Mouse (Mus musculus): ENCODE measurements around the gene Wnt5b. TPM values are rescaled to one million over a fixed set of nuclear protein-coding genes. Genes with fewer than 3 reads are reported as not detected.
"Not testable (repeated sequence)": the region's sequence is repeated elsewhere in the genome, so short reads cannot be mapped to it uniquely, and the experiment has no call there.

Gene Wnt5b
- polyA plus RNA-seq, 1 experiment = 0.16 TPM

GRCm38 (mm10) chr6:119485486-119485885 lies 58.7 kb downstream of the Wnt5b start:
- Histone ChIP-seq H3K79me3 (ENCODE audit: low read depth) (peaks cover 30% of the 10 kb centered on the region), H3K79me2 (ENCODE audit: control insufficient read depth, insufficient read depth) (peaks cover 44% of the 10 kb centered on the region), H3K27me3 (ENCODE audit: control insufficient read depth, insufficient read depth, insufficient read length) (no peaks in the 10 kb centered on the region), H3K36me3 (ENCODE audit: control insufficient read depth, insufficient read depth) (peaks cover 24% of the 10 kb centered on the region), H3ac (ENCODE audit: control insufficient read depth, insufficient read length, low read depth) (no peak overlapping the region), H3K4me3 (ENCODE audit: insufficient read depth, poor library complexity, severe bottlenecking) (no peak overlapping the region)
- TF ChIP-seq MYOD1 (IDR thresholded peaks at IDR 0.05; ENCODE audit: control insufficient read depth, insufficient read length, low read depth) (peak; percentile 22), CTCF (IDR thresholded peaks at IDR 0.05; ENCODE audit: control insufficient read depth, insufficient read depth, insufficient read length) (no peak)

DNA sequence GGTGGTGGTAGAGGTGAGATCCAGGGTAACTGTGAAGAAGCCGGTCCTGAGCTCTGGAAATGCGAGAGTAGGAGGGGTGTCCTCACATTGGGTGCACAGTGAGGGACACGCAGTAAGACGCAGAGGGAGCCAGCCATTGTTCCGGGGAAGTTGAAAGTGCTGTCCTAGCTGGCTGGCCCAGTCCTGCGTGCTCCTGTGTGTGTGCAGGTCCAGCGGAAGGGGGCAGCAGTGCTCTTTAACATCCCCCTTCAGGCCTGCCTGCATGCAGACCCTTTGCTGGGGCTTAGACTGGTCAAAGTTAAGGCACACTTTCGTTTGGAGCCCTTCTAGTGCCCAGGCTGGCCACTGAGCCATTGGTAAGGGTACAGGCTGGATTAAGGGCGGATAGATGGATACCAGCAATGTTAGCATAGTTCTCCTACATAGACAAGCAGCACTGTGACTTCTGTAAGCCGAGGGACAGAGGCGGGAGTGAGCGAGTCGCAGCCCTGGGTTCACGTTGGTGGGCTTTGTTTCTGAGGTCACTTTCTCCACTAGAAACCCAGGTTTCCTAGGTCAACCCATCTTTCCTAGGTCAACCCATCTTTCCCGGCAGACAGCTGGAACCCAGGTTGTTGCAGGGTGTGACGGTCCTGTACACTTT lies 61.1 kb downstream of the Wnt5b start:
- no peak for TF ChIP-seq FOSL1 (IDR thresholded peaks at IDR 0.05; ENCODE audit: insufficient read depth, low read length, poor library complexity, severe bottlenecking)
- no peak for TF ChIP-seq CEBPB (IDR thresholded peaks at IDR 0.05; ENCODE audit: low read depth)
- TF ChIP-seq MAX (IDR thresholded peaks at IDR 0.05) = no peak
- no peak for TF ChIP-seq CTCF (IDR thresholded peaks at IDR 0.05; ENCODE audit: control insufficient read depth, insufficient read depth, insufficient read length)
- TF ChIP-seq MYOG (IDR thresholded peaks at IDR 0.05; ENCODE audit: control insufficient read depth, extremely low read depth, insufficient read length) = no peak
- TF ChIP-seq MYOD1 (IDR thresholded peaks at IDR 0.05; ENCODE audit: control insufficient read depth, insufficient read length, low read depth) = no peak
- TF ChIP-seq USF1 (IDR thresholded peaks at IDR 0.05; ENCODE audit: low read depth) = no peak
- H3K79me2 ChIP-seq (ENCODE audit: control insufficient read depth, insufficient read depth) = peaks cover 53% of the 10 kb centered on the region
- H3K27me3 ChIP-seq (ENCODE audit: control insufficient read depth, insufficient read depth, insufficient read length) = no peaks in the 10 kb centered on the region
- H3ac ChIP-seq (ENCODE audit: control insufficient read depth, insufficient read length, low read depth) = no peak overlapping the region
- H3K36me3 ChIP-seq (ENCODE audit: control insufficient read depth, insufficient read depth) = peaks cover 24% of the 10 kb centered on the region
- no peak overlapping the region for H3K4me3 ChIP-seq (ENCODE audit: insufficient read depth, poor library complexity, severe bottlenecking)
- H3K79me3 ChIP-seq (ENCODE audit: low read depth) = peaks cover 36% of the 10 kb centered on the region

- Histone ChIP-seq H3K4me3 (ENCODE audit: insufficient read depth, poor library complexity, severe bottlenecking) (peak overlapping the region; percentile 83), H3K79me2 (ENCODE audit: control insufficient read depth, insufficient read depth) (peaks cover 53% of the 10 kb centered on the region)
Observed at GRCm38 (mm10) chr6:119481741-119482390, 62.3 kb downstream of the Wnt5b start.

DNA sequence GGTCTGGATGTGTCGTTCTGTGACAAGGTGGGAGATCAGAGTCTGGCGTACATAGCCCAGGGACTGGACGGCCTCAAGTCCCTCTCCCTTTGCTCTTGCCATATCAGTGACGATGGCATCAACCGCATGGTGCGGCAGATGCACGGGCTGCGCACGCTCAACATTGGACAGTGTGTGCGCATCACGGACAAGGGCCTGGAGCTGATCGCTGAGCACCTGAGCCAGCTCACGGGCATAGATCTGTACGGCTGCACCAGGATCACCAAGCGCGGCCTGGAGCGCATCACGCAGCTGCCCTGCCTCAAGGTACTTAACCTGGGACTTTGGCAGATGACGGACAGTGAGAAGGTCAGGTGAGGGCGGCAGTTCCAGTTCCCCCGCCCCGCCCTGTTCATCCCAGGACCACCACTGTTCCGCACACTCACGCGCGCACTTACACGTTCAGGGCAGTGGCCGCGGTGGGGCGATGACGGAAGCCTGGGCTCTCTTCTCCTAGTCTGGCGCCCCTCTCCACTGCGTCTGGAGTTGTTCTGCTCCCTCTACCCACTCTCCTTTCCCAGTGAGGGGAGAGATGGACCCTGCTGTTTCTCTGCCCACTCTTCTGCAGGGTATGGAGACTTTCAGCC lies 63.3 kb downstream of the Wnt5b start:
- peaks cover 53% of the 10 kb centered on the region for H3K79me2 ChIP-seq (ENCODE audit: control insufficient read depth, insufficient read depth)
- no peaks in the 10 kb centered on the region for H3K27me3 ChIP-seq (ENCODE audit: control insufficient read depth, insufficient read depth, insufficient read length)
- H3K36me3 ChIP-seq (ENCODE audit: control insufficient read depth, insufficient read depth) = peaks cover 24% of the 10 kb centered on the region
- H3K79me3 ChIP-seq (ENCODE audit: low read depth) = peaks cover 36% of the 10 kb centered on the region
- H3ac ChIP-seq (ENCODE audit: control insufficient read depth, insufficient read length, low read depth) = peak overlapping the region; percentile 77
- peak overlapping the region; percentile 83 for H3K4me3 ChIP-seq (ENCODE audit: insufficient read depth, poor library complexity, severe bottlenecking)
- no peak for TF ChIP-seq MAX (IDR thresholded peaks at IDR 0.05)

More at GRCm38 (mm10) chr6:119481741-119482390, 62.3 kb downstream of the Wnt5b start:
- Histone ChIP-seq H3K79me3 (ENCODE audit: low read depth) (peaks cover 36% of the 10 kb centered on the region), H3ac (ENCODE audit: control insufficient read depth, insufficient read length, low read depth) (peak overlapping the region; percentile 39), H3K36me3 (ENCODE audit: control insufficient read depth, insufficient read depth) (peaks cover 24% of the 10 kb centered on the region)
- H3K27me3 ChIP-seq (ENCODE audit: control insufficient read depth, insufficient read depth, insufficient read length) = not testable (repeated sequence)

- H3K27me3 ChIP-seq (ENCODE audit: control insufficient read depth, insufficient read depth, insufficient read length) = no peaks in the 10 kb centered on the region
- peaks cover 53% of the 10 kb centered on the region for H3K79me2 ChIP-seq (ENCODE audit: control insufficient read depth, insufficient read depth)
- peaks cover 36% of the 10 kb centered on the region for H3K79me3 ChIP-seq (ENCODE audit: low read depth)
- H3K36me3 ChIP-seq (ENCODE audit: control insufficient read depth, insufficient read depth) = peaks cover 24% of the 10 kb centered on the region
- H3ac ChIP-seq (ENCODE audit: control insufficient read depth, insufficient read length, low read depth) = peak overlapping the region; percentile 77
- peak overlapping the region; percentile 83 for H3K4me3 ChIP-seq (ENCODE audit: insufficient read depth, poor library complexity, severe bottlenecking)
- TF ChIP-seq MAX (IDR thresholded peaks at IDR 0.05) (peak; percentile 37), MYOD1 (IDR thresholded peaks at IDR 0.05; ENCODE audit: control insufficient read depth, insufficient read length, low read depth) (peak; percentile 56), MYOG (IDR thresholded peaks at IDR 0.05; ENCODE audit: control insufficient read depth, extremely low read depth, insufficient read length) (no peak)
Observed at GRCm38 (mm10) chr6:119479876-119480705, 64.1 kb downstream of the Wnt5b start.

GRCm38 (mm10) chr6:119479343-119479875 lies 64.7 kb downstream of the Wnt5b start, which contains the start of gene Fbxl14:
Gene Fbxl14, plus strand, starts transcription at chr6:119479668.
- no peak for TF ChIP-seq MAX (IDR thresholded peaks at IDR 0.05)
- TF ChIP-seq FOSL1 (IDR thresholded peaks at IDR 0.05; ENCODE audit: insufficient read depth, low read length, poor library complexity, severe bottlenecking) = no peak
- TF ChIP-seq MYOG (IDR thresholded peaks at IDR 0.05; ENCODE audit: control insufficient read depth, extremely low read depth, insufficient read length) = no peak
- Histone ChIP-seq H3K27me3 (ENCODE audit: control insufficient read depth, insufficient read depth, insufficient read length) (no peaks in the 10 kb centered on the region), H3K79me2 (ENCODE audit: control insufficient read depth, insufficient read depth) (peaks cover 47% of the 10 kb centered on the region)

More at GRCm38 (mm10) chr6:119479343-119479875, 64.7 kb downstream of the Wnt5b start, which contains the start of gene Fbxl14:
- Histone ChIP-seq H3ac (ENCODE audit: control insufficient read depth, insufficient read length, low read depth) (peak within 1 kb of the TSS; percentile 77), H3K36me3 (ENCODE audit: control insufficient read depth, insufficient read depth) (peaks cover 20% of the 10 kb centered on the region), H3K4me3 (ENCODE audit: insufficient read depth, poor library complexity, severe bottlenecking) (peak within 1 kb of the TSS; percentile 83), H3K79me3 (ENCODE audit: low read depth) (peaks cover 36% of the 10 kb centered on the region)

Data from C2C12 (cell line).